Mouse (Mus musculus) kidney, adult 2 months (tissue): ENCODE measurements at regions not wholly inside any gene's neighbourhood (a gene's known extent, or its start where the extent isn't known, plus 50 kb on each side); places are given as distances from the start of the nearest gene placed in this dataset.

Experiments
- CTCF ChIP-seq: fragments of 200-500 bp; conservative IDR thresholded peaks from 2 replicates; pipeline ENCODE4 v1.5.1; 2011; ENCODE audit warnings: low read depth, mild to moderate bottlenecking, control low read depth, low read length, moderate library complexity, mixed read lengths; ENCODE audit not compliant: insufficient read depth, insufficient read length
- POLR2A ChIP-seq: fragments of 200-500 bp; IDR thresholded peaks from one replicate; pipeline ENCODE4 v1.6.1; 2011; ENCODE audit warnings: low read depth, low read length, control low read depth

DNA sequence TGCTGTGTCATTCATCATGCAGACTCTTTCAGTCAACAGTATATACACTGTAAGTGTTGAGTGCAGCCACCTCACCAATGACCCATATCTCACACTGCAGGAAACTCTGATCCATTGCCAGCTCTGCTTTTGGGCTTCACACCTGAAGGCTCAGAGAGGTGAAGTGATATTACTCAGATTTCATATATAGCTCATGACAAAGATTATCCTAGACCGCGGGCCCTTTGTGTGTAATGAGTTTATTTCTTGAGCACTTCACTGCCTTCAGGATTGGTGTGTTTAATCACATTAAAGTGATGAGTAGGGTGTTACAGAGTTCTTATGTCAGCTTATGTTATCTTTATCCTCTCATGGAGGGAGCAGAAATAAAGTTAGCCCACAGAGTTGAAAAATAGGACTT lies 369.2 kb downstream of the Slc4a3 start:
- TF ChIP-seq POLR2A (no peak), CTCF (no peak)
